Mouse (Mus musculus) natural killer cell, adult 2 months (primary cell): ENCODE data around the gene Babam2.

Experiments used
- DNase-seq, 2 experiments: peaks; one replicate each; pipeline ENCODE4 v3.0.0; 2022; ENCODE audit warnings: low spot score in 2 of 2

The Babam2 gene

GRCm38 (mm10) chr5:31884962-31885361 is 187.5 kb downstream of the Babam2 start:
- no peak for DNase-seq

- DNase-seq, result no peak
These were observed 190.1 kb downstream of the Babam2 start for GRCm38 (mm10) chr5:31887590-31887989.

- no peak for DNase-seq
These were observed 190.9 kb downstream of the Babam2 start for GRCm38 (mm10) chr5:31888341-31888740.

GRCm38 (mm10) chr5:31892631-31893030 is 195.1 kb downstream of the Babam2 start:
- DNase-seq, result no peak

- no peak for DNase-seq
These were observed 202.4 kb downstream of the Babam2 start for GRCm38 (mm10) chr5:31899901-31900300.

- no peak for DNase-seq
These were observed 204.7 kb downstream of the Babam2 start for GRCm38 (mm10) chr5:31902144-31902543.

GRCm38 (mm10) chr5:31902891-31903290 is 205.4 kb downstream of the Babam2 start:
- no peak for DNase-seq

- no peak for DNase-seq
These were observed 207.6 kb downstream of the Babam2 start for GRCm38 (mm10) chr5:31904968-31905683.

GRCm38 (mm10) chr5:31905808-31906207 is 208.3 kb downstream of the Babam2 start:
- DNase-seq, result no peak

- DNase-seq, result no peak
These were observed 208.9 kb downstream of the Babam2 start for GRCm38 (mm10) chr5:31906286-31906951.

- peak in 1 of 2 experiments; percentile 23 for DNase-seq
These were observed 210.5 kb downstream of the Babam2 start for GRCm38 (mm10) chr5:31907959-31908358.

- no peak for DNase-seq
These were observed 211.3 kb downstream of the Babam2 start for GRCm38 (mm10) chr5:31908818-31909217.

GRCm38 (mm10) chr5:31916241-31916640 is 218.8 kb downstream of the Babam2 start:
- no peak for DNase-seq

GRCm38 (mm10) chr5:31918566-31918965 is 221.1 kb downstream of the Babam2 start:
- peak; percentile 66 to 73 for DNase-seq

GRCm38 (mm10) chr5:31920129-31920528 is 222.6 kb downstream of the Babam2 start:
- DNase-seq, result no peak

GRCm38 (mm10) chr5:31920890-31921289 is 223.4 kb downstream of the Babam2 start:
- no peak for DNase-seq

GRCm38 (mm10) chr5:31924075-31924474 is 226.6 kb downstream of the Babam2 start:
- DNase-seq, result no peak

- peak; percentile 39 to 50 for DNase-seq
These were observed 229.1 kb downstream of the Babam2 start for GRCm38 (mm10) chr5:31926551-31926950.

- no peak for DNase-seq
These were observed 231.5 kb downstream of the Babam2 start for GRCm38 (mm10) chr5:31929007-31929406.

- no peak for DNase-seq
These were observed 233.7 kb downstream of the Babam2 start for GRCm38 (mm10) chr5:31931127-31931625.

- no peak for DNase-seq
These were observed 234.2 kb downstream of the Babam2 start for GRCm38 (mm10) chr5:31931637-31932036.

GRCm38 (mm10) chr5:31933296-31933695 is 235.8 kb downstream of the Babam2 start:
- DNase-seq, result no peak

GRCm38 (mm10) chr5:31934397-31934796 is 236.9 kb downstream of the Babam2 start:
- DNase-seq, result no peak
